Mouse (Mus musculus) myocyte (in vitro differentiated cells): Measurements from ENCODE around the gene Tma7.

Experiments used
- E2F4 ChIP-seq: IDR thresholded peaks from one replicate; pipeline ENCODE4 v1.6.1; 2011; ENCODE audit warnings: mild to moderate bottlenecking, control low read depth, moderate library complexity; ENCODE audit not compliant: insufficient read depth
- MAX ChIP-seq: IDR thresholded peaks from one replicate; pipeline ENCODE4 v1.6.1; 2011; ENCODE audit warnings: low read depth, mild to moderate bottlenecking, control low read depth
- MYOD1 ChIP-seq, 3 experiments: IDR thresholded peaks; one replicate each; pipeline ENCODE4 v1.6.1; 2011; ENCODE audit warnings: control low read depth in 2 of 3, low read depth in 2 of 3, mild to moderate bottlenecking in 2 of 3, moderate library complexity in 1 of 3; ENCODE audit not compliant: insufficient read length in 2 of 3, control insufficient read depth in 1 of 3
- MYOG ChIP-seq, 3 experiments: IDR thresholded peaks; one replicate each; pipeline ENCODE4 v1.6.1; 2011; ENCODE audit warnings: control low read depth in 2 of 3, low read depth in 2 of 3, mild to moderate bottlenecking in 2 of 3; ENCODE audit not compliant: insufficient read length in 2 of 3, control insufficient read depth in 1 of 3, insufficient read depth in 1 of 3
- POLR2A ChIP-seq: IDR thresholded peaks from one replicate; pipeline ENCODE4 v1.6.1; 2011; ENCODE audit warnings: low read depth, mild to moderate bottlenecking, control low read depth, moderate library complexity; ENCODE audit not compliant: insufficient read length
- POLR2AphosphoS2 ChIP-seq: IDR thresholded peaks from one replicate; pipeline ENCODE4 v1.6.1; 2011; ENCODE audit warnings: low read depth, control low read depth; ENCODE audit not compliant: insufficient read length
- SRF ChIP-seq: IDR thresholded peaks from one replicate; pipeline ENCODE4 v1.6.1; 2011; ENCODE audit warnings: low read depth; ENCODE audit not compliant: control insufficient read depth, insufficient read length
- TCF12 ChIP-seq: IDR thresholded peaks from one replicate; pipeline ENCODE4 v1.6.1; 2011; ENCODE audit warnings: mild to moderate bottlenecking, control low read depth; ENCODE audit not compliant: poor library complexity, insufficient read depth, severe bottlenecking
- TCF3 ChIP-seq: IDR thresholded peaks from one replicate; pipeline ENCODE4 v1.6.1; 2011; ENCODE audit warnings: low read depth, control low read depth; ENCODE audit not compliant: insufficient read length
- USF1 ChIP-seq: IDR thresholded peaks from one replicate; pipeline ENCODE4 v1.6.1; 2011; ENCODE audit warnings: low read depth, mild to moderate bottlenecking, control low read depth, moderate library complexity

- TF ChIP-seq TCF12 (no peak), POLR2A (no peak), MYOG (IDR thresholded peaks at IDR 0.05; ENCODE audit: control insufficient read depth in 1 of 3, insufficient read depth in 1 of 3, insufficient read length in 2 of 3, low read depth in 2 of 3) (no peak), USF1 (no peak), MYOD1 (IDR thresholded peaks at IDR 0.05; ENCODE audit: control insufficient read depth in 1 of 3, insufficient read length in 2 of 3, low read depth in 2 of 3) (no peak), POLR2AphosphoS2 (no peak), MAX (no peak), SRF (no peak), E2F4 (no peak), TCF3 (no peak)
These were observed 23.3 kb upstream of the Tma7 start for GRCm38 (mm10) chr9:109105648-109106047.
